Mouse (Mus musculus): ENCODE results near the gene Mkrn2.
A peak's percentile ranks its signal among the peaks of the same experiment; 100 is the strongest.

Gene Mkrn2

DNA sequence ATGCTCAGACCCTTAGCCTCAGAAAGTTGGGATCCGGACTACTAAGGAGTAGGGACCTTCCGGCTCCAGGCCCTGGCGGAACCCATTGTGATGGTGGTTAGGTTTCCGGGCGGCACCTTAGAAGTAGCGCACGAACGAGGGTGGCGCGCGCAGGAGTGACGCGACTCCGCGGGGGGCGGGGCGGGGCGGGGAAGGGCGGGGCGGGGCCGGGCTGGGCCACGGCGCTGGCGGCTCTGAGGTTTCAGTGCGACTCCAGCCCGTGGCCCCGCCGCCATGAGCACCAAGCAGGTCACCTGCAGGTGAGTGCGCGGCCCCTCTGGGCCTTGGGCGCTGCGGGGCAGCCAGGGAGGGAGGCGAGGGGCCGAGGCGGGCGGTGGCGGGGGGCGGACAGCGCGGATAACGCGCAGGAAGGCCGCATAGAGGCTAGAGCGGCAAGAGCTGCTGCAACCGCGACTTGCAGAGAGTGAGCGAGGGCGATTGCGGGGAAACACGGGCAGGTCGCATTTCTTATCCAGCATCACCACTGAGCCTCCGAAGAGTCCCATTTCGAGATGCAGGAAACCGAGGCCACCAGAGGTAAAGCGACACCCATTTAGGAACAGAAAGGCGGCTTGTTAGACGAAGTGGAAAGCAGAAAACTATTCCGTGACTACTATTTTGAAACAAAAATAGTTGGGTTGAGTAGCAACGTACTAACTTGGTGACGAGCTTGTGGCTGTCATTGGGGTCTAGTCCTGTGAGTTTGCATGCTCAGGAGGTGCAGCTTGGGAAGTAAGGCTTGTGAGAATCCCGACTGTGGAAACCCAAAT, at the start of gene Mkrn2:
Gene Mkrn2, plus strand, starts transcription at position 188 of the 809 bp plus-strand sequence.
- peak; percentile 79 to 81 for DNase-seq (ENCODE audit: low spot score in 2 of 2)

DNA sequence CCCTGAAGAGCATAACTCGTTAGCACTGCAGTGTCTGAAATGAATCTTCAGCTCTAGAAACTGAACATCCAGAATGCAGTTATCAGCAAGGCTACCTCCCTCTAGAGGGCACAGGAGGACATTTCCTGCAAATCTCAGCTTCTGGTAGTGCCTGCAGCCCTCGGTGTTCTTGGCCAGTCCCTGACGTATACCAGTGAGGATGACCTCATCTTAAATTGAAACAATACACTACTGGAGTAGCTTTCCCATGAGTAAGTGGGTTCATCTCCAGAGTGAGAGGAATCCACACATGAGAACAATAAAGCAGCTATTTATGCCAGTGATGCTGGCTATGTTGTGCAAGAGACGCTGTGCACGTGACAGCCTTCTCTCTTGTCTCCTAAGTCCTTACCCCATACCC, 46.2 kb upstream of the Mkrn2 start:
- peak in 1 of 2 experiments; percentile 15 for DNase-seq (ENCODE audit: low spot score in 2 of 2)

DNA sequence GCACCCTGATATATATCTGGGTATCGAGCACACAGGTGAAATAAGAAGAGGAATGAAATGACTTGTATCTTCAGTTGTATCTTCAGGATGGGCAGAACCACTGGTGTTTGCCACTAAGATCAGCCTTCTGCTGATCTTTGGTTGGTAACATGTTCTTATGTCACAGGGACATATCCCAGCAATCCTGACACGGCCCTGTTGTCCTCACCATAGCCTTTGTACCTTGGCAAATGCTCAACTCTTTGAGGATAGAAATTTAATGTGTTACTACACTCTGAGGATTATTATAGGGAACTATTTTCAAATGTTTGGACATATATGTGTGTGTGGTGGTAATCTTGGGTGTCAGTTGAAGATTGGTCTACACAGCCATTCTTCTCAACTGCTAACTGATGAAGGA, 43.5 kb upstream of the Mkrn2 start:
- no peak for DNase-seq (ENCODE audit: low spot score in 2 of 2)

DNA sequence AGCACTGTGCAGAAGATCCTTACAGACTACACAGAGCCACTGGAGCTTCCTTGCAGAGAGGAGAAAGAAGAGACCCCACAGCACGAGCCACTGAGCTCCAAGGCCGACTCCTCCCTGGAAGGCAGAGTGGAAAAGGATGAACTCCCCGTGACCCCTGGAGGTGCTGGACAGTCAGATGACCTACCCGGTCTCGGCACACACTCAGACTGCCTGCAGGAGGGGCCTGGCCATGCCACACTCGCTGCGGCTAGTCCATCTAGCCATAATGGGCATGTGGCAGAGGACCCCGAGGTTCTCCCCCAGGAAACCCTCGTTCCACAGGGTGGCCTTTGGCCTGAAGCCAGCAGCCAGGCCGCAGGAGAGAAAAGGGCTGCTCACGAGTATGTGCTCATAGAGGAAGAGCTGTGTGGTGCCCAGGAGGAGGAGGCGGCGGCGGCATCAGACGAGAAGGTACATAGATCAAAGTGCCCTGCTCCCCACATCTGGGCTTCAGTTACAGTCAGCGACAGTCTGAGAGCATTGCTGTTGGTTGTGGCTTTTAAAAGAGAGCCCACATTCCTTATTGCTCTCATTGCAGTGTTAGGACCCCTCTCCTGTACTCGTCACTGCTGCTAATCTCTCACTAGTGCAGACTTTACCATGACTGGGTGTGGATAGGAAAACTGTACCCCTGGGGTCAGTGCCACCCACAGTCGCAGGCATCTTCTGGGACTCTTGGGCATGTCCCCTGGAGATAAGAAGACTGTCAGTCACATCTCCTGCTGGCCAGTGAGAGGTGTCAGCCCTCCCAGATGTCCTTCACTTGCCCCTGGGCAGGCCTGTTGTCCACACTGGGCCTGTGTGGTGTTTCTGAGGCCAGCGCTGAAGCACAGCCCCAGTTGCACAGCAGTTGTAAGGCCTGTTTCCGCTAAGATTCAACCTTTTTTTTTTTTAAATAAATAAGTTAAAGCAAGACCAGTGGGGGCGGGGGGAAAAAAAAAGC, 41.8 kb upstream of the Mkrn2 start:
- no peak for DNase-seq (ENCODE audit: low spot score in 2 of 2)

DNA sequence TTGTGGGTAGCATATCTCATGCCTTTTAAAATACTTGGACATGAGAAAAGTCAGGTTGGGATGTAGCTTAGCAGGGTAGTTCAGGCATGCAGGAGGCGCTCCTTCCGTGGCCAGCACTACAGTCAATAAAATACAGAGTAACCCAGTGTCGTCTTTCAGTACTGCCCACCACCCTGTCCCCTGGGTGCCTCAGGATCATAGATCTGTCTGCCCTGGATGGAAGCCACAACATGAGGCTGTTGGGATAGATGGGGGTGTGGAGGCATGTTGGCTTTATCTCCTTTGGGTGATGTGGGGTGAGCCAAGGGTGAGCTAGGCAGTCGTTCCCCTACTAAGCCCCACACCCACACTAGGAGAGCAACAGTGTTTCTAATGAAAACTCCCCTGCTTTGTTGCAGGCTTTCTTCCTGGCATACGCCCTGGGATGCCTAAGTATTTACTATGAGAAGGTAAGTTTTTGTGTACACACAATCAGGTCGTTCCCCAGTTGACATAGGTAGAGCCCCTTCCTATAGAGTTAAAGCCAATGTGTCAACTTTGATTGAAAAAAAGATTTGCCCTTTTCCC, 36.1 kb upstream of the Mkrn2 start:
- DNase-seq (ENCODE audit: low spot score in 2 of 2) = no peak

DNA sequence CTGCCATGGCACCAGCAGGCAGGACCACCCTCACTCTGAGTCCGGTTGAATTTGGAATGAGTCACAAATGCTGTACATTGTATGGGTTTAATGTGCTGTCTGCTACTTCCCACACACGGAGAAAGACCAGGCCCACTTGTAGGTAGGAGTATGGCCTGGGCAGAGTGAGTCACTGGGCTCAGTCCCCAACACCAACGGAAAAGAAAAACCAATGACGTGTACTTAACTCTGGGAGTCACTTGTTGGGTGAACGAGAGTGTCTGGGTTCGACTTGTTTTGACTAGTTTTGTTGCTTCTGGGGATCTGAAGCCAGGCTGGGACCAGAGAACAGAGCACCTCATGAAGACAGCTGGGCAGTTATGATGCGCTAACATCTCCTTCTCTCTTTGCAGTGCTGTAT, 27.5 kb upstream of the Mkrn2 start:
- no peak for DNase-seq (ENCODE audit: low spot score in 2 of 2)

DNA sequence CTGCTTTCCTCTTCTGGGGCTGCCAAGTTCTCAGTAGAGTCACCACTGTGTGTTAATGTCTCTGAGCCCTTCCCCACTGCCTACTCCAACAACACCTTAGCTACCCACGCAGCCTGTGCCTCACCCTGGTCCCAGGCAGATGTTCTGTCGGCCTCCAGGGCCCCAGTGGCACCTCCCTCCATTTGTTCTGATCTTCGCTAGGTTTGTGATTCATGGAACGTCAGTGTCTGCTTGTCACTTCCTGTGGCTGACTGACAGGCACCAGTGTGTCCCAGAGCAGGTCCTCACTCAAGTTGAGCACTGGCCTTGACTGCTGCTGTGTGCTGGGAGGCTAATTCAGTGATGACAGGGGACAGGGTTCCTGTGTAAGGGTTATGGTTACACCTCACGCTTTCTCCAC, 24.3 kb upstream of the Mkrn2 start:
- DNase-seq (ENCODE audit: low spot score in 2 of 2) = no peak

DNA sequence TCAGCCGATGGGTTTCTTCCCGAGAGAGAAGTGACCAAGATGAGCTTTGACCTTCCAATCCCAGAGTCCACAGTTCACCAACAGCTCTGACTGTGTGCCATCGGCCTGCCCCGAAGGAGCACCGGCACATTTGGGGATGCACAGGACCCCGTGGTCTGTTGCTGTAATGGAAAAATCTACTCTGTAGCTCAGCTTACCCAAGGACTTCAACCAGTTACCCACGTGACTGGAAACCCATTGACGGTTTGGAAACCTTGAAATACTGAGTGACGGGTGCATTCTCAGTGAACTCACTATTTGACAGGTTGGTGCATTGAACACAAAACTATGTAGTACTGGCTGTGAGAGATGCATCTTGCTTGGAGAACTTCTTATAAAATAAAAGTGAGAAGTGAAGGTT, 23.8 kb upstream of the Mkrn2 start:
- DNase-seq (ENCODE audit: low spot score in 2 of 2) = no peak

DNA sequence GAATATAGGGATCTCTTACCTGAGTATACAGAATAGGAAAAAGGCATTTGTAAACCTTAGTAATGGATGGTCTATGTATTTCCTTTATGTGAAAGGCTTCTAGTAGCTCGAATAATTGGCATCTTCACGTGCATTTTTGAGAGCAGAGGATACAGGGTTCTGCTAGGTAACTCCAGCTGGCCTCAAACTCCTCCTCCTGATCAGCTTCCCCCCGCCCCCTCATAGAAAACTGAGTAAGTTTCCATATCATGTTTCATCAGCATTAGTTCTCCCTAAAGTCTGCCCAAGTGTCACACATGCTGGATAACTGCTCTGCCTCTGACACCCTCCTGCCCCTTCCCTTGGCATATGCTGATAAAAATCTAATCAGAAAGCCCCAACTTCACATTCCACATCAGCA, 20.9 kb upstream of the Mkrn2 start:
- no peak for DNase-seq (ENCODE audit: low spot score in 2 of 2)

DNA sequence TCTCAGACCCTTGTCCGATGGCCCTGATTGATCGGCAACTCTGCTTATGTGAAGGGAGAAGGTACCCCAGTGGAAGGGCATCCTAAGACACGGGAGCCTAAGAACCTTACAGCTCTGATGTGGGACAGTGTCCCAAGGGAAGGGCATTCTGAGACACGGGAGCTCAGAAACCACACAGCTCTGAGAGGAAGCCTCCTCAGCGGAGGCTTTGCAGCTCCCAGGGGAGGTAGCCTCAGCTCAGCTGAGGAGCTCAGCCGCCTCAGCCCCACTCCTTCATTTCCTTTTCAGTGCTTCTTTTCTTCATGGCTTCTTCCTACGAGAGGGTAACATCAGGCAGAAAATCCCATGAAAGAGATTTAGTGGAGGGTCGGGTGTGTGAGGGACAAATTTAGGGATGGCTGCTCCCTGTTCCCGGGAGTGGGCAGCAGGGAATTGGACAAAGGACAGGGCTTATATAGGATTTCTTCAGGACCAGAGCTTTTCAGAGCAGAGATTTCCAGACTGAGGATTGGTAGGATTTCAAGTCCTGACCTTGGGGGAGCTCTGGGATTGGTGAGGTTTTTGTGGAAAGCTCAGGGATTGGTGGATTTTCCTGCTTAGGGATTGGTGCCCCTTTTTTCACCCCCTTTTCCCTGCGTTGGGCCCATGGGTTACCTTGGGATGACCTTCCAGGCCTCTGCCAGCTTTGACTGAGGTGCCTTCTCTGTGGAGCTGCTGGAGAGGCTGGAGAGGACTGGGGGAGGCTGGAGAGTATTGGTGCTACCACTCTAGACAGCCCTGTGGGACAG, 19.2 kb upstream of the Mkrn2 start:
- no peak for DNase-seq (ENCODE audit: low spot score in 2 of 2)

DNA sequence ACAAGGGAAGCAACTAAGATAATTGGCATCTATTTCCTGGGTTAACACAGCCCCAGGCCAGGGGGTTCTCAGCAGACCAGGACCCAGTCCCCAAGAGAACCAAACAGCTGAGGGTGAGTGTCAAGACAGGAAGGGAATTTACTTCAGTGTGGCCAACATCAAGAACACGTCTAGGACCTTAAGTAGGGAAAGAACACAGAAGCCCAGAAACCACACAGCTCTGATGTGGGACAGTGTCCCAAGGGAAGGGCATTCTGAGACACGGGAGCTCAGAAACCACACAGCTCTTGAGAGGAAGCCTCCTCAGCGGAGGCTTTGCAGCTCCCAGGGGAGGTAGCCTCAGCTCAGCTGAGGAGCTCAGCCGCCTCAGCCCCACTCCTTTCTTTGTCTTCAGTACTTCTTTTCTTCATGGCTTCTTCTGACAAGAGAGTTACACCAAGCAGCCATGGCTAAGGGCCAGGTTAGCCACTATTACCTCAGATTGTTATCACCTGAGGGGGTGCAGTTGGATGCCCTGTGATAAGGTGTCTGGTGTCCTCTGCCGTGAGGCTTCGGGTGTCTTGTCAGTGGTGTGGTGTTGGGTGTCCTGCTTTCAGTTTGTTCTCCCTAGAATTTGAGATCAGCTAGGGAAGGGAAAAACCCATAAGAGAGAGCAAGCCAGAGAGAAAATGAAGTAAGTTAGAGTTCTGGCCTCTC, 18.1 kb upstream of the Mkrn2 start:
- DNase-seq (ENCODE audit: low spot score in 2 of 2) = no peak

DNA sequence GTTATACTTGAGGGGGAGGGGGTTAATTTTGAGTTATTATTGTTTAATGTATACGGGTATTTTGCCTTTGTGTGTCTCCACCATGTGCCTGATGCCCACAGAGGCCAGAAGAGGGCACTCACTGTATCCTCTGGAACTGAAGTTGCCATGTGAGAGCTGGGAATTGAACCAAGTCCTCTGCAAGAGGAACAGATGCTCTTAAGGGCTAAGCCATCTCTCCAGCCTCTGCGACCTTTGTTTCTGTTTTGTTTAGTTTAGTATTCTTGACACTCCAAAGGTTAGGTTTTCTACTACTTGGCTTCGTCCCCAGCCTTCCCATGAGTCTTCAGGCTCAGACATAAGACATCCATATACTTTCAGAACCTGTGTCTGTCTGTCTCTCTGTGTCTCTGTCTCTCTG, 17.5 kb upstream of the Mkrn2 start:
- no peak for DNase-seq (ENCODE audit: low spot score in 2 of 2)

DNA sequence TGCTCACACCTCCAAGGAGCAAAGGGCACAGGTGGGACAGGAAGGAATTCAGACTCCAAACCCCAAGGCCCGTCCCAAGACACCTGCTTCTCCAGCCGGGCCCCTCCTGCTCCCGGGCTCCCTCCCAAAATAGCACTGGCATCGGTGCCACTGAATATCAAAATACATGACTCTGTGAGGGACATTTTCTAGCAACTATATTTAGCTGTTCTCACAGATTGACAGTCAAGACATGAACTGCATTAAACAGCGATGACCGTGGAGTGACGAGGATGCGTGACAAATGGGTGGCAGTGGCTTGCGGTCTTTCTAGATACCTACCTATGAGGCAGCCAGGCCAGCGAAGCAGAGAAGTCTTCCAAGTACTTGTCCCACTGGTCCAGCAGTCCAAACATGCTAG, 15.4 kb upstream of the Mkrn2 start:
- DNase-seq (ENCODE audit: low spot score in 2 of 2) = no peak

DNA sequence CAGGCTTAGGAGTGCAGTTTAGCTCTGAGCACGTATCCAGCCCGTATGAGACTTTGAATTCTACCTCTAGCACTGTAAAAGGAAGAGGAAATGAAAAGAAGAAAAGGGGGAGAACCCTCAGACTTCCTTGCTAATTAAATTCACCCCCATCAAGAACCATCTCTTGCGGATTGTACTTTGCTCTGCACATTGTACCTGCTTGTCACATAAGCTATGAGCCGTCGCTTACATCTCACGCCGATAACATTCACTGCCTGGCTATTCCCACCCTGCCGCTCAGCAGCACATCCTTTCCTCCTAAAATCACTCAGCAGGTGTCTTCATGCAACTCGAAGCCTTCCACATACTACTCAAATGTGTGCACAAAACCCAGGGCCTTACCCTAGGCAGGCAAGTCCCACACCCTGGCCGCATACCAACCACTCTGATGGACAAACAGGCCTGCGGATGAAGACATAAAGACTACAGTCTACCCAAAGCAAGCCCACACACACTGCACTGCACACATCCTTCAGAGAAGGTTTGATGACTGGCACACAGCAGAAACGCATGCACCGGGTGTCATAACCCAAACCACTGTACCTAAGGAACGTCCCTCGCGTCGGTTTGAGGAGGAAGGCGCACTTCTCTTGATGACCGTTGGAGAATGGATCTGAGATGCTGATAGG, 9.9 kb upstream of the Mkrn2 start:
- DNase-seq (ENCODE audit: low spot score in 2 of 2) = no peak

DNA sequence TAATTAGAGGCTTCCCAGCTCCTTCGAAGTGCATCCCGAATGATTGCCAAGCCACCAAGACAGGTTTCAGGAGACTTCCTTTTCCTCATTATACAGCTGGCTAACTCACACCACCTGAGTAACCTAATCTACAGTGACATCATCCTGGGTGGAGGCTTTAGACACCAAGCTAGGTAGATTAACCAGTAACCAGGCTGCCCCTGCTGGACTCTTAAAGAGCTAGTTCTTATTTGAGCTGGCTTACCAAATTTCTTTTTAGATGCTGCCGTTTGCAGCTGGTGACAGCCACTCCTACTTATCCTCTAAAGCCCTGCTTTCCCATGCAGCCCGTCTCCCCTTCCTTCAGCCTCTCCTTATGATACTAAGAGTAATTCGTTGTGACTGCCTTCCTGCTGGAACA, 9.2 kb upstream of the Mkrn2 start, which contains the start of gene Mkrn2os:
Gene Mkrn2os, minus strand, starts transcription at position 119 of the 400 bp plus-strand sequence.
- no peak for DNase-seq (ENCODE audit: low spot score in 2 of 2)

DNA sequence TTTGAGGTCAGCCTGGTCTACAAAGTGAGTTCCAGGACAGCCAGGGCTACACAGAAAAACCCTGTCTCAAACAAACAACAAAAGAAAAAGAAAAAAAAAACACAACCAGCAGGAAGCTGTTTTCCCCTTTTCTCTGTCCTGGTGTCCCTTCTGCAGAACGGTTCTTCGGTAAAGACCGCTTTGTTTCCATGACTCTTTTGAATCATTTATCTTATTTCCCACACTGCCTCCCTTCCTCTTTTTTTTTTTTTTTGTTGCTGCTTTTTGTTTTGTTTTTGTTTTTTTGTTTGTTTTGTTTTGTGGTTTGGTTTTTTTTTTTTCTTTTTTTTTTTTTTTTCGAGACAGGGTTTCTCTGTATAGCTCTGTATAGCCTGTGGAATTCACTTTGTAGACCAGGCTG, 8.4 kb upstream of the Mkrn2 start:
- no peak for DNase-seq (ENCODE audit: low spot score in 2 of 2)

DNA sequence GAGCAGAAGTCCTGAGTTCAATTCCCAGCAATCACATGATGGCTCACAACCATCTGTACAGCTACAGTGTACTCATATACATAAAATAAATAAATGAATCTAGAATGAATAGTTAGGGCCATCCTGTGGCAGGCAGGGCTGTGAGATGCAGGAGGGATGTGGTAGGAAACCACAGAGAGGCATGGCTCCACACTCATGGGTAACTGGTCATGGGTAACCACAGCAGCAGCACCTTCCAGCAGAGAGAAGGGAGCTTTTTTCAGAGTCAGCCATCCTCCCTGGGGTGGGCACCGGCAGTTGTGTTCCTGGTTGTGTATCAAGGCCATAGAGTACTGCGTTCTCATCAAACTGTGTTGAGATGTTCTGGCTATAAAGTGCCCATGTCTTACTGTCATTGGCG, 7.2 kb upstream of the Mkrn2 start:
- DNase-seq (ENCODE audit: low spot score in 2 of 2) = no peak

DNA sequence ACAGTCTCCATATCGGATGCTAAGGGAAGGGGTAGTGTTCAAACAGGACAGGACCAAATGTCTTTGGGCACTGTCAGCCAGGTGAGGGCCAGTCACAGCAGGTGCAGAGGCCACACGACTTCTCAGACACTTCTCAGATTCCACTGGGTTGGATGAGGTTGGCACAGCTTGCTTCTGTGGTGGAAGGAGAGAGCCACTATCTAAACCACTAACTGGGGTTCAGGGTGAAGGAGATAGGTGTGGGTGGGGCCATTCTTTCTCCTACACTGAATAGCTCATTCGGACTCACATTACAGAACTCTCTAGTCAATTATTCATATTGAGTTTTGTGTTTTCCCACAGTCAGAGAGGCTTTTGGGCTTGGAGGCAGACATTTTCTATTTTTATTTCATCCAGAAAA, 6.0 kb upstream of the Mkrn2 start:
- no peak for DNase-seq (ENCODE audit: low spot score in 2 of 2)

DNA sequence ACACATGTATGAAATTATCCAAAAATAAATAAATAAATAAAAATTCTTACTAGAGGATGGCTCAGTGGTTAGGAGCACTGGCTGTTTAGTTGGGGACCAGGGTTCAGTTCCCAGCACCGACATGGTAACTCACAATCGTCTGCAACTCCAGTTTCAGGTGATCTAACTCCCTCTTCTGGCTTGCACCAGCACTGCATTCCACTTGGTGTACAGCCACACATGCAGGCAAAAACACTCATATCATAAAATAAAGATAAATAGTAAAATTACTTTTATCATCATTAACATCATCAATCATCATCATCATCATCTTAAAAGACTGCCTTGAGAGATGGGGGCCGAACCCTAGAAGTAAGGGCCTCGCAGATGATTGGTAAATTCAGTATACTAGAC, 384 bp upstream of the Mkrn2 start:
- DNase-seq (ENCODE audit: low spot score in 2 of 2) = no peak

DNA sequence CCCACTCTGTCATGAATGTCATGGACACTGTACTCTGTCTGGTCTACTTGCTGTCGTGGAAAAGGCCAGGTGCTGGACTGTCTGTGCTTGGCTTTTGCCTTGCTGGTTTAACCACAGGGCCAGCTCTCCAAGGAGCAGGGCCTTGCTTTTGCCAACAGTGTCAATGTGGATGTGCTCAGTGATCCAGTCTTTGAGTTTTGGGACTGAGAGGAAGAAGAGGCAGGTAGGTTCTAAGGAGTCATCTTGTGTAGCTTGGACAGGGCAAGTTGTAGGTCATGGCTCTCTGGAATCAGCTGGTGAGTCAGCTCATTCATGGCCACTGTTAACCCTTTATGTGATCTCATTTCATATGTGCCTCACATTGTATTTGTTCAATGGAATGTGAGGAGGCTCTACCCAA, 4.8 kb downstream of the Mkrn2 start:
- DNase-seq (ENCODE audit: low spot score in 2 of 2) = no peak
